Mouse (Mus musculus) MN1 (cell line): ENCODE measurements around the gene Arl4c.
"Not testable (repeated sequence)": the region's sequence is repeated elsewhere in the genome, so short reads cannot be mapped to it uniquely, and the experiment has no call there.

Source experiments
- DNase-seq: peaks from one replicate; pipeline ENCODE4 v3.0.0-alpha.2; 2016; ENCODE audit warnings: low spot score

Gene Arl4c

DNA sequence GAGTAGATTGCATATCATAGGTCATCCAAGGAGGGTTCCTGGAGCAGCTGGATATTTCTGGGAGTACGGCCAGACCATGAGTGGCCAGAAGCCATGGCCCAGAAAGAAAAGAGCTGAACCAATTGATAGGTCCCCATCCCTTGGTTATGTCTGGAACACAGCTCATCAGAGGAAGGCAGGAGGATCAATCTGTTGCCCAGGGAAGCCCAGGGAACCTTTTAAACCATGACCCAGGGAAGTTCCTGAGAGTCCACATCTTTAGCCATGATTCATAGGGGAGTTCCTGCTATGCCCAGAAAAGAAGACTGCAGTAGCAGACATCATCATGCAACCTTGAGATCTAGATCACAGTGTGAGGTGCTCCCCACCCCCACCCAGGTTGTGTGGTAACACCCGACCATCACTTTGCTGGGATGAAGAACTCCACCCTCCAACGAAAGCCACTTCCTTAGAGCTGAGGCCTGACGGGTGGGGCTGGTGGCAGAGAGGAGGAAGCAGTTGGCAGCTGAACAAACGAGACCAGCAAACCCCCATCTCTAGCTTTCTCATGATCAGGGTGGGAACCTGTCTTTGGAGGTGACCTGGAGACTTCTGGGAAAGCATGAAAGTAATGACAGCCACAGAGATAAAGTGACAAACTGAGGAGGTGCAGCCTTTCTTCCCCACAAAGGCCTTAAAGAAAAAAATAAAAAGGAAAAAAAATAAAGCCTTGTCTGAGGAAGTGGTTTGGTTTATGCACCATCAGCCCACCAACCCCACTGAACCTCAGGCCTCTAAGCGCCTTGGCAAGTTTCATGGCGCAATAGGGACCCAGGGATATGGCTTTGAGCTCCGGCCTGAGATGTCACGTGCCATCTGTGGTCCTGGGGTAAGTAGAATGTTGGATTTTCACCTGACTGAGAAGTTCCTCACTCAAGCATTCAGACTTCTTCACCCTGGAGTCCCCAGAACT lies 47.2 kb downstream of the Arl4c start:
- no peak for DNase-seq

- no peak for DNase-seq
These were observed 48.2 kb downstream of the Arl4c start for GRCm38 (mm10) chr1:88653614-88654520.

DNA sequence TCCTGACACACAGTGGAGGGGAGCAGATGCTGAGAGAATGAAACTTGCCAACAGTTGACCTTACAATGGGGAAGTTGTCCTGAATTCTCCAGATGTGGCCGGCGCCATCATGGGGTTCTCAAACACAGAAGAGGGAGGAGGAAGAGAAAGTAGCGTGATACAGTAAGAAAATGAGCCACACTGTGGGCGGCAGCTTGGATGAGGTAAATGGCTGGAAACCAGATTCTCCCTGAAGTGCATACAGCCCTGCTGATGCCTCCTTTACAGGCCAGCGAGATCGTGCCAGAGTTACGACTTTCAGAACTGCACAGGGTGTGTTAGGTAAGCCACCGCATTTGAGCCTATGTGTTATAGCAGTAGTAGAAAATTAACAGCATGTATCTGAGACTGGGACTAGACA lies 49.3 kb downstream of the Arl4c start:
- DNase-seq = no peak

DNA sequence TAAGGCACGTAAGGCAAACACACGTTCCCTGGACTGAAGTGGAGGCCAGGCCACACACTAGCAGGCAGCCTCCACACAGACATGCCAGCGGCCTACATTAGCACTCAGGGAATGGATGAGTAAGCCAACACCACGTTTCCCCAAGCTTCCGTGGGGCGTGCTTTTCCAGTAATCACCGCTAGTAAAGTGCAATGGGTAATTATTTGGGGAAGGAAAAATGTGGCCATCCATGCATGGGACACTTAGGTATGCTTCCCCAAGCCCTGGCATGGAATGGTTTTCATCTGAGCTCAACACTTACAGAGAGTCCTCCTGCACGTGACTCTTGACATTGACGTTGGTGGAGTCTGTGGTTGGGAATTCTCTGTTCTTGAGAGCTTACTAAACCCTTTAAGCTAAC lies 50.4 kb downstream of the Arl4c start:
- DNase-seq = no peak

DNA sequence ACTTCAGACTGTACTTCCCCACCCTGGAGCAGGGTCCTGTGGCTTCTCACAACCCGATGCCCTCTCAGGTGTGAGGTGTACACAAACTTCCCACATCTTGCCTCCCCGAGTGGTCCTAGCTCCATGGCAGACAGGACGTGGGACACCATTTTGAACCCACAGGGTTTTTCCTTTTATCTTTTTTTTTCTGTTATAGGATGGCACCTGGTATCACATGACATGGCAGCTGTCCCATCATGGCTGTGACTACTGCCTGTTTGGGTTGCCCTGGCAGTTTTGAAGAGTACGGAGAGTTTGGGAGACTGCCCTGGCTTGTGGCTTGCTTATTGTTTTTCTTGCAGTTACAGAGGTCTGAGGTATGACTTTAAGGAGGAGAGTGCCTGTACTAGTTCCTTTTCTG lies 53.3 kb downstream of the Arl4c start:
- DNase-seq = no peak

- DNase-seq = no peak
These were observed 56.4 kb downstream of the Arl4c start for GRCm38 (mm10) chr1:88645599-88646119.

DNA sequence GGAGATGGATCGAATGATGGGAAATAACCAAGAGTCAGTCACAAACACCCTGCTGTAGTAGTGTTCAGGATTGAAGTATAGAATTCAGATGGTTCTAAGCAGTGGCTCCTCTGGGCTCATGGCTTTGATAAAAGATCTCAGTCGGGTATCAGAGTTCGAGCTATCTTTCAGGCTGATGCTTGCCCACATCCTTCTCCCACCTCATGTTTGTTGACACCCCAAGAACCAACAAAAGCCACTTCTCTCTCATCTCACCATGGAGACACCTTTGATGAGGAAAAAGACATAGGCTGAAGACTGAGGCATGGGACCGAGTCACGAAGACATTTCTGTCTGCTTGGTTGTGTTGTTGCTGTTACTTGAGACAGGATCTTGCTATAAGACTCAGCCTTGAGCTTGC lies 57.6 kb downstream of the Arl4c start:
- DNase-seq = no peak

GRCm38 (mm10) chr1:88643181-88643823 lies 58.7 kb downstream of the Arl4c start:
- DNase-seq = no peak

DNA sequence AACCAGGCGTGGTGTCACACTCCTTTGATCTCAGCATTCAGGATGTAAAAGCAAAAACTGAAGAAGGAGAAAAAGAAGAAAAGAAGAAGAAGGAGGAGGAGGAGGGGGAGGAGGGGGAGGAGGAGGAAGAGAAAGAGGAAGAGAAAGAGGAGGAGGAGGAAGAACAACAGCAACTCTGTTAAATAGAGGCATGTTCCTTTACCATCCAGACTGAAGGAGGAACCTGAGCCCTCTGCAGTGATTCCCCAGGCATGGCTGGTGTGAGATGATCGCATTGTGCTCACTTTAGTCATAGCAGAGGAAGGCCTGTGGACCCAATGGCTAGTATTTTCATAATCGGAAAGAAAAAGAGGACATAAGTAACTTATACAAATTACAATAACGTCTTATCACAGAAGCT lies 59.3 kb downstream of the Arl4c start:
- no peak for DNase-seq

GRCm38 (mm10) chr1:88641678-88642215 lies 60.3 kb downstream of the Arl4c start:
- DNase-seq = no peak

DNA sequence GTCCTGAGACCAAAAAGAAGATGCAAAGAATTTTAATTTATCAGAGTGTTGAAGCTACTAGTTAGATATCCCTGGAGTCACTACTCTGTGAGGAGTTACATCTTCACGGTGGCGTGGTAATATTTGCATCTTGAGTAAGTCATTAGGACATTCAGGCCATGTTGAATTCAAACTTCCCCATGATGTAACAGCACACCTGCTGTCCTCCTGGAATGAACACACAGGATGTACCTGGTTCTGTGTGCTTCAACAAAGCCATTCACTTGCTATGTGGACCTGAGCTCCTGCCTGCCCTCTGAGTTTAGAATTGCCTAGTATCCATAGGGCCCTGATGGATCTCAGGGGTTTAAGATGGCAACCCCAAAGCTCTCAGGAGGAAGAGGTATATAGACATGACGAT lies 60.8 kb downstream of the Arl4c start:
- DNase-seq = no peak

DNA sequence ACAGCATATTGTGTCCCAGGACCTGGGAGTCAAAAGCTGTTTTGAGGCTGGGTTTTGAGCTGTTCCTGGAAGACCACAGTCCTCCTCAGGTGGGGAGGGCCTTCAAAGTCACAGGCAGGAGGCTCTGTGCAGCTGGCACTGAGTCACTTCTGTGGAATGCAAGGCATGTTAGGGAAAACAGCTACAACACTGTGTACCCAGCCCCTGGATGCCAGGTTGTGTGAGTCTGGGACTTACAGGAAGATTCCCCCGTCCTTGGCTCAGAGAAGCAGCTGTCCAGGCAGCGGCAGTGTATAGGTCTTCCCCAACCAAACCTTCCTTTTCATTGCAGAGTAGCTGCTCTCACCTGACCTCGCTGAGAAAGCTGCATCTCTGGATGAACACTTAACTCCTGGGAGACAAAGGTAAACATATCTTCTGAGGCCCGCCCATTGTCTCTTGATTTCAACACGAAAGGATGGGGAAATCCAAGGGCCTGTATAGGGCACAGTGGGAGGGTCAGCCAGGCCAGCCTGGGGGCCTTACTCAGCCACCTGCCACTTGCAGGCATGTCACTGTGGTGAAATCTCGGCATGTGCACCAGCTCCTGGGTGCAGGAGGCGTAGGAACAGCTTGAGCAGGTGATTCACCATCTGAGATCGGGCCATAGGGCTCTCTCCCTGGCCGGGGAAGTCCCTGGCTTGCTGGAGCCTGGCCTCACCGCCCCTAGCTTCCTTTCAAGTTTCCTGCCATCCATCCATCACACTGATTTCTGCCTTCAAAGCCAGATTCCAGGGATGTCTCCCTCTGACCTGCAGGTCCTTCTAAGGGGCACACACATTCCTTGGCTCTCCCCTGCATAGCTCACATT lies 62.4 kb downstream of the Arl4c start:
- no peak for DNase-seq

GRCm38 (mm10) chr1:88638622-88639021 lies 63.4 kb downstream of the Arl4c start:
- no peak for DNase-seq

DNA sequence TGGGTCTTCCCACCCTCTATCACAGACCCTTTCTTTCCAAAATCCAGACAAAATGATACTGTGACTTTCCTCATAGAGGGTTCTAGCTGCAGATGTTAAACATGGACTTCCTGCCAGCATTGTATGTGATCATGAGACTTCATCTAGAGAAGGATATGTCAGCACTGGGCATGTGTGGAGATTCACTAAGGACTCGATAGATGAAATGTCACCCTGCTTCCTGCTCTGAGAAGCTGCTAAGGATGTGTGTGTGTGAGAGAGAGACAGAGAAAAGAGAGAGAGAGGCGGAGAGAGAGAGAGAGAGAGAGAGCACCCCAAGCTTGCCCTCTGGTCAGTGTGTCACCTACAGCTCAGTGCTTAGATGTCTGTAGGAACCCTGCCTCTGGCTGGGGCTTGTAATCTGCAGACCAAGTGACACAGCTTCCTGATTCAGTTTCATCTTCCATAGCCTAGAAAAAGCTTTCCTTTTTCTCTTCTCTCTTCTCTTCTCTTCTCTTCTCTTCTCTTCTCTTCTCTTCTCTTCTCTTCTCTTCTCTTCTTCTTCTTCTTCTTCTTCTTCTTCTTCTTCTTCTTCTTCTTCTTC lies 65.4 kb downstream of the Arl4c start:
- DNase-seq = not testable (repeated sequence)

DNA sequence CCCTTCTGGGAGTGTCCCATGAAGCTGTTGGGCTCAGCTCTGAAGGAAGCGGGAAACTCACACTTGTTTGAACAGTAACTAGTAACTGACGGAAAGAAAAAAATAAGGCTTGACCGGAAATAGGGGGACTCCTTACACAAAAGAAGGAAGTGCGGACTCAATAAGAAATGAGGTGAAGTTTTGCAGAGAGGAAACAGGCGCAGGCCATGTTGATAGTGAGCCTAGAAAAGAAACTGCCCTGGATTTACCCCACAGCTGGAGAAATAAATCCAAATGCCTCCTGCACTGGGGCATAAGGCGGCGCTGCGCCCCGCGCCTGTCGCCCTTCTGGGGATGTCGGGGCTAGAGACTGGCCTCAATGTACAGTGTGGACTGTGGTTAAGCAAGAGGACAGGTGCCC lies 66.4 kb downstream of the Arl4c start:
- no peak for DNase-seq

GRCm38 (mm10) chr1:88632851-88633250 lies 69.2 kb downstream of the Arl4c start:
- no peak for DNase-seq

GRCm38 (mm10) chr1:88629966-88630488 lies 72.0 kb downstream of the Arl4c start:
- no peak for DNase-seq

GRCm38 (mm10) chr1:88625190-88625589 lies 76.8 kb downstream of the Arl4c start:
- no peak for DNase-seq

GRCm38 (mm10) chr1:88624376-88624775 lies 77.6 kb downstream of the Arl4c start:
- no peak for DNase-seq

DNA sequence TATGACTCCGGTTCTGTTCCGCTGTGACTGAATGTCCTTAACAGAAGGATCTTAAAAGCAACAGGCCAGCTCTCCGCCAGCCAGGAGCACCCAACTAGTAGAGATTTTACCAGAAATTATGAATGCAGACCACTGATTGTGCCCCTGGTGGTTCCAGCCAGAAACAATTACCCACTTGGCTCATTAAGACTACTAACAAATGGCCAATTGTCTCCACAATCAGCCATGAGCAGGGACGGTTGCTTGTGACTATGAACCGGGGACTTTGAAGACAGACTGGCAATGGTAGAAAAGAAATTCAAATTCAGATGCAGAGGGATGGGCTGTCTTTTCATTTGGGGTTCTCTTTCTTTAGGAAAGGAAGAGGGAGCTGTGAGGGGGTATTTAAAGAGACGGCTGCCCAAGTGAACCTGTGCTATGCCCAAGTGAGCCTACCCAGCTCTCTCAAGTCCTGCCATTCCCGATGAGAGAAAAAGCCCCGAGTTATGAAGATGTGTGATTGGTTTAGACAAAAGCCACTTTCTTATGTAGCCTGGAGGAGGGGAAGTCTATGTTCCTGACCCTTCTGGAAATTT lies 78.4 kb downstream of the Arl4c start:
- DNase-seq = no peak
